Mouse (Mus musculus) stomach, embryonic 16.5 days (tissue): Measurements from ENCODE around the gene Upf2. TPM values are rescaled to one million over a fixed set of nuclear protein-coding genes. Genes with fewer than 3 reads are reported as not detected.
"Not testable (repeated sequence)": the region's sequence is repeated elsewhere in the genome, so short reads cannot be mapped to it uniquely, and the experiment has no call there.

Experiments used
- ATAC-seq: fragments of 200-750 bp; cut with Nextera tagmentation; 2 replicates; pipeline ENCODE4 v1.8.0; 2017; ENCODE audit warnings: moderate number of reproducible peaks, moderate TSS enrichment; ENCODE audit not compliant: insufficient read depth, low FRiP score
- H3K27ac ChIP-seq: fragments of 300-500 bp; sonication (generic); 2 replicates; pipeline ENCODE4 v1.5.1; 2014; ENCODE audit warnings: low read length
- H3K27me3 ChIP-seq: fragments of 300-500 bp; sonication (generic); 2 replicates; pipeline ENCODE4 v1.6.1; 2014; ENCODE audit warnings: low read length, control low read depth, mixed read lengths; ENCODE audit not compliant: control insufficient read depth, insufficient read depth
- H3K36me3 ChIP-seq: fragments of 300-500 bp; sonication (generic); 2 replicates; pipeline ENCODE4 v1.6.1; 2014; ENCODE audit warnings: low read length; ENCODE audit not compliant: control insufficient read depth, insufficient read depth
- H3K4me1 ChIP-seq: fragments of 300-500 bp; sonication (generic); 2 replicates; pipeline ENCODE4 v1.6.1; 2014; ENCODE audit warnings: low read length, control low read depth, mixed read lengths; ENCODE audit not compliant: control insufficient read depth, insufficient read depth
- H3K4me2 ChIP-seq: fragments of 300-500 bp; sonication (generic); 2 replicates; pipeline ENCODE4 v1.6.1; 2014; ENCODE audit warnings: low read depth, low read length, mixed read lengths
- H3K4me3 ChIP-seq: fragments of 300-500 bp; sonication (generic); replicated peaks from 2 replicates; pipeline ENCODE4 v1.5.1; 2014; ENCODE audit warnings: mild to moderate bottlenecking, low read length
- H3K9ac ChIP-seq: fragments of 300-500 bp; sonication (generic); 2 replicates; pipeline ENCODE4 v1.6.1; 2014; ENCODE audit warnings: low read length
- H3K9me3 ChIP-seq: fragments of 300-500 bp; sonication (generic); replicated peaks from 2 replicates; pipeline ENCODE4 v1.6.1; 2016; ENCODE audit warnings: low read length, control low read depth; ENCODE audit not compliant: control insufficient read depth
- WGBS: fragments of 180-500 bp; shearing (Covaris S2); extraction: QIAGEN DNeasy Blood & Tissue Kit; methylation state at CpG from one replicate; pipeline ENCODE4 v1.1.7; 2014; 5-methylcytosine and 5-hydroxymethylcytosine counted together
- polyA plus RNA-seq: library from polyadenylated mRNA; unstranded; fragments of >200 nt; fragmentation: Nextera tagmentation; extraction: Ambion mirVana; gene quantifications from 2 replicates; pipeline ENCODE4 v1.2.1, GENCODE M21; 2015

The Upf2 gene
- polyA plus RNA-seq, 1 experiment from 2014 or later, result 11.3 TPM

GRCm38 (mm10) chr2:5962265-5962664, 11.0 kb downstream of the Upf2 start:
- no peak for ATAC-seq
- H3K4me3 ChIP-seq, result no peak overlapping the region

GRCm38 (mm10) chr2:5963729-5964128, 12.5 kb downstream of the Upf2 start:
- H3K4me3 ChIP-seq, H3K27ac ChIP-seq, H3K9me3 ChIP-seq, H3K27me3 ChIP-seq, ATAC-seq, H3K4me2 ChIP-seq, H3K9ac ChIP-seq, H3K4me1 ChIP-seq: not testable (repeated sequence)
- peaks cover 17% of the 10 kb centered on the region for H3K36me3 ChIP-seq
- WGBS, result 88% methylated on average over 4 of the region's 4 CpGs

More at GRCm38 (mm10) chr2:5962265-5962664, 11.0 kb downstream of the Upf2 start:
- Histone ChIP-seq H3K9me3 (0 out of 2 replicates have a peak, but pooled peaks cover 2% of the 10 kb centered on the region), H3K27ac (no peak overlapping the region), H3K4me1 (no peaks in the 10 kb centered on the region), H3K4me2 (no peak overlapping the region), H3K36me3 (peaks cover 27% of the 10 kb centered on the region), H3K9ac (no peak overlapping the region), H3K27me3 (no peaks in the 10 kb centered on the region)
- WGBS, result 73% methylated on average over 2 of the region's 2 CpGs

GRCm38 (mm10) chr2:5965972-5966371, 14.7 kb downstream of the Upf2 start:
- H3K27me3 ChIP-seq, result no peaks in the 10 kb centered on the region
- 0 out of 2 replicates have a peak, but pooled peaks cover 2% of the 10 kb centered on the region for H3K9me3 ChIP-seq
- H3K4me1 ChIP-seq, result no peaks in the 10 kb centered on the region
- H3K9ac ChIP-seq, result no peak overlapping the region
- H3K4me3 ChIP-seq, result no peak overlapping the region
- WGBS, result 91% methylated on average over 3 of the region's 3 CpGs
- H3K4me2 ChIP-seq, result no peak overlapping the region
- no peak overlapping the region for H3K27ac ChIP-seq
- peaks cover 12% of the 10 kb centered on the region; the same call in 1 of the 2 replicates for H3K36me3 ChIP-seq
- ATAC-seq, result no peak

- not testable (repeated sequence) for H3K9me3 ChIP-seq, H3K9ac ChIP-seq, ATAC-seq, H3K4me3 ChIP-seq, H3K4me2 ChIP-seq, H3K36me3 ChIP-seq, H3K27ac ChIP-seq, H3K27me3 ChIP-seq, H3K4me1 ChIP-seq
- WGBS, result 89% methylated on average over 3 of the region's 3 CpGs
Measured at GRCm38 (mm10) chr2:5970629-5971028, 19.4 kb downstream of the Upf2 start.

GRCm38 (mm10) chr2:5977532-5977931, 26.3 kb downstream of the Upf2 start:
- no peak overlapping the region for H3K4me2 ChIP-seq
- no peak overlapping the region for H3K9ac ChIP-seq
- H3K27ac ChIP-seq, result no peak overlapping the region
- no peaks in the 10 kb centered on the region for H3K4me1 ChIP-seq
- no peak overlapping the region for H3K4me3 ChIP-seq
- H3K36me3 ChIP-seq, result peaks cover 6% of the 10 kb centered on the region; the same call in 1 of the 2 replicates
- no peaks in the 10 kb centered on the region for H3K9me3 ChIP-seq
- 90% methylated on average over 4 of the region's 4 CpGs for WGBS
- no peak for ATAC-seq
- no peaks in the 10 kb centered on the region for H3K27me3 ChIP-seq

DNA sequence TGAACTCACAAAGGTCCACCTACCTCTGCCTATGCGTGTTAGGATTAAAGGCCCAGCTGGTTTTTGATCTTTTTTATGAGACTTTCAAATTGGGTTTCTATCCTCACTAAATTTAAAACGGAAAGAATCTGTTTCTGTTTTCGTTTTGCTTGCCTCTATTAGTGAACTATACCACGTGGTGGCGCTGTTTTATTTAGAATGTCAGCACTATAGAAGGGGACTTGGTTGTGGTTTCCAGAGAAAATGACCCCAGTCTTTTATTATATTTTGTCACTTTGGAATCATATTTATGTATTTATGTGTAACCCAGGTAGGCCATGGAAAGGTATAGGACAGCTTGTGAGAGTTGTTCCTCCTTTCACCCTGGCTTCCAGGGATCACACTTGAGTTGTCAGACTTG, 44.3 kb downstream of the Upf2 start:
- WGBS, result 21% methylated on average over 5 of the region's 5 CpGs
- Histone ChIP-seq H3K9me3 (no peaks in the 10 kb centered on the region), H3K4me2 (no peak overlapping the region), H3K9ac (no peak overlapping the region), H3K4me1 (no peaks in the 10 kb centered on the region), H3K36me3 (no peaks in the 10 kb centered on the region), H3K4me3 (no peak overlapping the region), H3K27me3 (no peaks in the 10 kb centered on the region), H3K27ac (no peak overlapping the region)
- no peak for ATAC-seq

GRCm38 (mm10) chr2:6003949-6004348, 52.7 kb downstream of the Upf2 start:
- H3K36me3 ChIP-seq, result 0 out of 2 replicates have a peak, but pooled peaks cover 5% of the 10 kb centered on the region
- H3K4me3 ChIP-seq, result no peak overlapping the region
- no peaks in the 10 kb centered on the region for H3K27me3 ChIP-seq
- 83% methylated on average over 3 of the region's 3 CpGs for WGBS
- H3K4me1 ChIP-seq, result no peaks in the 10 kb centered on the region
- H3K4me2 ChIP-seq, result no peak overlapping the region
- no peak overlapping the region for H3K27ac ChIP-seq
- ATAC-seq, result no peak
- no peak overlapping the region for H3K9ac ChIP-seq
- H3K9me3 ChIP-seq, result no peaks in the 10 kb centered on the region

DNA sequence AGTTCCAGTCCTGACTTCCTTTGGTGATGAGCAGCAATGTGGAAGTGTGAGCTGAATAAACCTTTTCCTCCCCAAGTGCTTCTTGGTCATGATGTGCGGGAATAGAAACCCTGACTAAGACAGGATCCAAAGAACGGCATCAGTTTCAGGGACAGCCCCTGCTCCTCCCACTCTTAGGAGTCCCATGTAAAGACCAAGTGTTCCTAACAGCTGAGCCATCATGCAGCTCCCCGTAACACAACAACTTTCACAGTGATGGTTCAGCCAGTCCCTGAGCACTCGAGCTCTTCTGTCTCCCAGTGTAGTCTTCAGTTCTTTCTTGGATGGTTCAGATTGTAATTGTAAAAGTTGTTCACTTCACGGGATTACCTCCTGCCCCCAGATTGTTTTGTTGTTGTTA, 63.3 kb downstream of the Upf2 start:
- no peak overlapping the region for H3K4me2 ChIP-seq
- no peak overlapping the region for H3K27ac ChIP-seq
- 86% methylated on average over 5 of the region's 5 CpGs for WGBS
- H3K27me3 ChIP-seq, result no peaks in the 10 kb centered on the region
- no peaks in the 10 kb centered on the region for H3K4me1 ChIP-seq
- no peak overlapping the region for H3K9ac ChIP-seq
- no peak overlapping the region for H3K4me3 ChIP-seq
- H3K9me3 ChIP-seq, result no peaks in the 10 kb centered on the region
- H3K36me3 ChIP-seq, result no peaks in the 10 kb centered on the region; the same call in none of the 2 replicates
- ATAC-seq, result no peak

DNA sequence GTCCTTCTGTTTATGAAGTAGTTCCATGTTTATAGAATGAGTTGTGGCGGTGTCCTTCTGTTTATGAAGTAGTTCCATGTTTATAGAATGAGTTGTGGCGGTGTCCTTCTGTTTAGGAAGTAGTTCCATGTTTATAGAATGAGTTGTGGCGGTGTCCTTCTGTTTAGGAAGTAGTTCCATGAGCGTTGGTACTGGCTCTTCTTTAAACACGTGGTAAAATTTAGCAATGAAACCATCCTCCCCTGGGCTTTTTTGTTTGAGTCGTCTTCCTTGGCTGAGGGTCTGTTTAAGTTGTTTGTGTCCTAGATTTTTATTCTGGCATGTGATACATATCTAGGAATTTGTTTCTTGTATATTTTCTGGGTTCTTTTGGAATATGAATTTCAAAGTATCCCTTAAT, 63.9 kb downstream of the Upf2 start:
- not testable (repeated sequence) for H3K36me3 ChIP-seq, H3K4me2 ChIP-seq, H3K4me1 ChIP-seq, H3K9me3 ChIP-seq, H3K27ac ChIP-seq, H3K27me3 ChIP-seq, H3K4me3 ChIP-seq, ATAC-seq, H3K9ac ChIP-seq
- WGBS, result 60% methylated on average over 6 of the region's 6 CpGs

DNA sequence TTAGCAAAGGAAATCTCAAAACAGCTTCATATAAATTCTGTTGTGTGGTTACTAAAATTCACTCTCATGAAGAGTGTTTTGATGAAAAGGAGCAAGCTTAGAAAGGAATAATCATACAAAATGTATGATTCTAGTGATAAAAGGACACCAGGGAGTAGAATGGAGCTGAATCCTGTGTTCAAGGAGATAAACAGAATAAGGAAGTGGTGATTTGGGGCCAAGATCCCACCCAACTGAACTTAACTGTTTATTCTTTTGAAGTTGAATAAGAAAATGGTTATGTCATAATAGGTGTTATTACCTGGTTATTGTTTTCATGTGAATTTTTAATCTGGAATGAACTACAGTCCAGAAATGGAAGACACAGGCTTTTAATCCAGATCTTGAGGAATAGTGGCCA, 69.3 kb downstream of the Upf2 start:
- no peaks in the 10 kb centered on the region; the same call in 1 of the 2 replicates for H3K36me3 ChIP-seq
- no peak overlapping the region for H3K4me2 ChIP-seq
- no peak overlapping the region for H3K4me3 ChIP-seq
- no peaks in the 10 kb centered on the region for H3K27me3 ChIP-seq
- no peak overlapping the region for H3K9ac ChIP-seq
- no peaks in the 10 kb centered on the region for H3K4me1 ChIP-seq
- H3K27ac ChIP-seq, result no peak overlapping the region
- no peaks in the 10 kb centered on the region for H3K9me3 ChIP-seq
- ATAC-seq, result no peak
